Mouse (Mus musculus) CH12.LX (cell line): Measurements from ENCODE around the gene Ceacam20. TPM values are rescaled to one million over a fixed set of nuclear protein-coding genes. Genes with fewer than 3 reads are reported as not detected.

Experiments used
- DNase-seq: peaks from one replicate; pipeline ENCODE4 v3.0.0-alpha.2; 2013; ENCODE audit errors: extremely low read depth
- H3K27ac ChIP-seq: 2 replicates; pipeline ENCODE4 v1.5.1; 2012; ENCODE audit warnings: low read depth, mild to moderate bottlenecking, control low read depth, moderate library complexity; ENCODE audit not compliant: insufficient read depth
- H3K27me3 ChIP-seq: replicated peaks from 2 replicates; pipeline ENCODE3; 2012; ENCODE audit warnings: inconsistent platforms
- H3K36me3 ChIP-seq, 2 experiments: replicated peaks in 1 of 2; 2 replicates each; pipeline versions ENCODE3 to v1.6.1; 2012; ENCODE audit warnings: inconsistent platforms in 1 of 2, low read length in 1 of 2, mild to moderate bottlenecking in 1 of 2, mixed read lengths in 1 of 2, moderate library complexity in 1 of 2; ENCODE audit not compliant: control insufficient read depth in 1 of 2, insufficient read depth in 1 of 2
- H3K4me1 ChIP-seq, 2 experiments: 2 replicates each; pipeline ENCODE4 v1.6.1; 2012; ENCODE audit warnings: inconsistent platforms in 1 of 2, moderate library complexity in 1 of 2; ENCODE audit not compliant: insufficient read depth in 2 of 2, control insufficient read depth in 1 of 2
- H3K4me2 ChIP-seq: 2 replicates; pipeline ENCODE4 v1.6.1; 2012; ENCODE audit warnings: low read depth, mild to moderate bottlenecking, control low read depth; ENCODE audit not compliant: poor library complexity, insufficient read depth, severe bottlenecking
- H3K4me3 ChIP-seq, 3 experiments: fragments of 150-350 bp in 1 of 3; sonication (generic) in 1 of 3; replicated peaks in 1 of 3; 2 replicates each; pipeline versions ENCODE3 to v1.5.1; 2011 to 2012; ENCODE audit warnings: low read depth in 2 of 3, low read length in 2 of 3, mild to moderate bottlenecking in 2 of 3, moderate library complexity in 2 of 3, control low read depth in 1 of 3, improper control_type of control experiment in 1 of 3, inconsistent platforms in 1 of 3, mixed read lengths in 1 of 3; ENCODE audit not compliant: poor library complexity in 1 of 3
- H3K79me2 ChIP-seq: replicated peaks from 2 replicates; pipeline ENCODE4 v1.6.1; 2012; ENCODE audit warnings: mild to moderate bottlenecking, moderate library complexity; ENCODE audit not compliant: control insufficient read depth, poor library complexity, insufficient read depth, severe bottlenecking; ENCODE audit errors: extremely low read depth
- H3K9ac ChIP-seq: 2 replicates; pipeline ENCODE4 v1.6.1; 2012; ENCODE audit warnings: low read depth, mild to moderate bottlenecking, control low read depth, moderate library complexity; ENCODE audit not compliant: insufficient read depth
- H3K9me3 ChIP-seq: replicated peaks from 2 replicates; pipeline ENCODE3; 2012; ENCODE audit warnings: low read length, inconsistent platforms, mixed read lengths
- BHLHE40 ChIP-seq: IDR thresholded peaks from 2 replicates; pipeline ENCODE4 v1.6.1; 2011; ENCODE audit warnings: mild to moderate bottlenecking, low read depth, low read length, improper control_type of control experiment
- CHD1 ChIP-seq: IDR thresholded peaks from 2 replicates; pipeline ENCODE4 v1.6.1; 2012; ENCODE audit warnings: low read depth, low read length, improper control_type of control experiment, inconsistent platforms
- CHD2 ChIP-seq: IDR thresholded peaks from 2 replicates; pipeline ENCODE4 v1.6.1; 2011; ENCODE audit warnings: low read length, improper control_type of control experiment
- CTCF ChIP-seq, 2 experiments: IDR thresholded peaks in 1 of 2; conservative IDR thresholded peaks in 1 of 2; 2 replicates each; pipeline ENCODE4 v1.5.1; 2011 to 2012; ENCODE audit warnings: low read depth in 2 of 2, low read length in 2 of 2, improper control_type of control experiment in 1 of 2, inconsistent platforms in 1 of 2, mild to moderate bottlenecking in 1 of 2, moderate library complexity in 1 of 2
- GABPA ChIP-seq: IDR thresholded peaks from 2 replicates; pipeline ENCODE4 v1.6.1; 2012; ENCODE audit warnings: low read depth, low read length, improper control_type of control experiment, inconsistent platforms; ENCODE audit not compliant: insufficient replicate concordance
- HCFC1 ChIP-seq: IDR thresholded peaks from 2 replicates; pipeline ENCODE4 v1.6.1; 2012; ENCODE audit warnings: low read depth, mild to moderate bottlenecking, inconsistent platforms, low read length, improper control_type of control experiment
- KAT2A ChIP-seq: IDR thresholded peaks from 2 replicates; pipeline ENCODE4 v1.6.1; 2012; ENCODE audit warnings: low read length, improper control_type of control experiment, inconsistent platforms; ENCODE audit not compliant: insufficient replicate concordance
- MXI1 ChIP-seq: IDR thresholded peaks from 2 replicates; pipeline ENCODE4 v1.6.1; 2011; ENCODE audit warnings: mild to moderate bottlenecking, low read depth, low read length, improper control_type of control experiment
- NELFE ChIP-seq: IDR thresholded peaks from 2 replicates; pipeline ENCODE4 v1.6.1; 2011; ENCODE audit warnings: low read depth, low read length, improper control_type of control experiment
- NRF1 ChIP-seq: IDR thresholded peaks from 2 replicates; pipeline ENCODE4 v1.6.1; 2014; ENCODE audit warnings: low read depth, mild to moderate bottlenecking, inconsistent platforms, low read length, improper control_type of control experiment, moderate library complexity
- RAD21 ChIP-seq: IDR thresholded peaks from 2 replicates; pipeline ENCODE4 v1.6.1; 2011; ENCODE audit warnings: low read depth, mild to moderate bottlenecking, low read length, improper control_type of control experiment, moderate library complexity
- RCOR1 ChIP-seq: conservative IDR thresholded peaks from 2 replicates; pipeline ENCODE4 v1.6.1; 2012; ENCODE audit warnings: low read depth, mild to moderate bottlenecking, inconsistent platforms, low read length, improper control_type of control experiment
- SMC3 ChIP-seq: IDR thresholded peaks from 2 replicates; pipeline ENCODE4 v1.6.1; 2011; ENCODE audit warnings: low read depth, low read length, improper control_type of control experiment
- UBTF ChIP-seq: IDR thresholded peaks from 2 replicates; pipeline ENCODE4 v1.6.1; 2012; ENCODE audit warnings: low read depth, mild to moderate bottlenecking, inconsistent platforms, low read length, improper control_type of control experiment, moderate library complexity
- USF1 ChIP-seq: IDR thresholded peaks from 2 replicates; pipeline ENCODE4 v1.6.1; 2014; ENCODE audit warnings: low read depth, mild to moderate bottlenecking, inconsistent platforms, low read length, improper control_type of control experiment
- USF2 ChIP-seq: conservative IDR thresholded peaks from 2 replicates; pipeline ENCODE4 v1.6.1; 2011; ENCODE audit warnings: low read depth, low read length, improper control_type of control experiment
- ZC3H11A ChIP-seq: IDR thresholded peaks from 2 replicates; pipeline ENCODE4 v1.6.1; 2012; ENCODE audit warnings: low read depth, mild to moderate bottlenecking, inconsistent platforms, low read length, improper control_type of control experiment
- ZKSCAN1 ChIP-seq: IDR thresholded peaks from 2 replicates; pipeline ENCODE4 v1.6.1; 2012; ENCODE audit warnings: low read depth, inconsistent platforms, low read length, improper control_type of control experiment, borderline replicate concordance
- dilution Hi-C: fragments of 300-500 bp; cut with MboI; formaldehyde crosslinking; loops from 2 replicates; pipeline ENCODE4 v1.14.3; 2020; ENCODE audit warnings: low sequenced_read_pairs; ENCODE audit not compliant: extremely low pct_unique_long_range_greater_than_20kb, extremely low pct_ligation_motif_present
- in situ Hi-C: fragments of 300-500 bp; cut with MboI; formaldehyde crosslinking; loops from 3 replicates; pipeline ENCODE4 v1.14.3; 2019; ENCODE audit warnings: low sequenced_read_pairs, low pct_ligation_motif_present, low pct_unique_long_range_greater_than_20kb, mixed read lengths
- polyA plus RNA-seq: library from polyadenylated mRNA; unstranded; fragments of >175 nt; gene quantifications from 2 replicates; pipeline ENCODE4 v1.2.1, GENCODE M21; 2012; ENCODE audit warnings: low read depth; ENCODE audit not compliant: insufficient read length
- total RNA-seq, 2 experiments: library from RNA; depleted of rRNA; stranded (reverse); fragments of 300-350 nt in 1 of 2; fragments of >200 nt in 1 of 2; gene quantifications; 2 replicates each; pipeline ENCODE4 v1.2.3; 2012 to 2014

Ceacam20 gene
- total and polyA plus RNA-seq, 3 experiments, result 1.8 to 5.8 (median 4.3) TPM

DNA sequence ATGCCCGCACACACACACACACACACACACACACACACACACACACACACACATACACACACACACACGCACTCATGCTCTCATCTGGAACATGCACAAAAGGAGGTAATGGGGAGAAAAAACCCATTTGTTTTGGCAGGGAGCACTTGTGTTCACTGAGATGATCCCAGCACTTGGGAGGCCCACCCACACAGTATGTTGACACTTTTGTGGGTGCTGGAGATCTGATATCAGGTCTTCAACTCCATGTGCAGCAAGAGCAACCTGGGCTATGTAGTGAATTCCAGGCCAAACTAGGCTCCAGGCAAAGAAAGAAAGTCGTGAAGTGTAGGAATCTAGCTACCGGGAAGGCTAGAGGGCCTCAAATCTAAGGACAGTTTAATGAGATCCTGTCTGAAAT lies 9.4 kb upstream of the Ceacam20 start:
- Histone ChIP-seq H3K79me2 (no peaks in the 10 kb centered on the region), H3K27ac (no peak overlapping the region)
- no peak for TF ChIP-seq GABPA
- no peak for TF ChIP-seq HCFC1
- TF ChIP-seq MXI1, result no peak
- TF ChIP-seq, all 38 proteins: peak for 0
- DNase-seq, result no peak
- Histone ChIP-seq H3K27me3 (no peaks in the 10 kb centered on the region), H3K9me3 (no peaks in the 10 kb centered on the region), H3K4me2 (no peak overlapping the region), H3K4me3 (no peak overlapping the region), H3K9ac (no peak overlapping the region), H3K4me1 (peaks cover 0 to 12% of the 10 kb centered on the region in 2 experiments; a peak in 1 of 4 replicates), H3K36me3 (no peaks in the 10 kb centered on the region)
- in situ Hi-C loops (loop anchor here (5.0 kb wide), 1 partner anchor 44 kb away; no protein-coding TSS in a partner anchor), dilution Hi-C loops (no loop called here)

GRCm38 (mm10) chr7:19956341-19956781 lies 8.9 kb upstream of the Ceacam20 start:
- Histone ChIP-seq H3K4me3 (no peak overlapping the region), H3K4me2 (0 out of 2 replicates have a peak overlapping the region, but pooled peaks have one; percentile 42)
- TF ChIP-seq CHD2 (no peak), ZKSCAN1 (no peak), CHD1 (no peak), BHLHE40 (peak; percentile 83), KAT2A (no peak), NRF1 (no peak), UBTF (no peak), RAD21 (peak; percentile 88), CTCF (conservative IDR thresholded peaks at IDR 0.05 in 1 of 2, IDR thresholded peaks at IDR 0.05 in 1 of 2; ENCODE audit: low read depth in 2 of 2, low read length in 2 of 2) (peak; percentile 73 to 97), USF2 (no peak), RCOR1 (no peak), USF1 (no peak), NELFE (no peak; the same call in 1 of the 2 replicates), ZC3H11A (no peak), SMC3 (peak; percentile 80), MXI1 (no peak)

More at GRCm38 (mm10) chr7:19956341-19956781, 8.9 kb upstream of the Ceacam20 start:
- H3K9me3 ChIP-seq, result no peaks in the 10 kb centered on the region
- DNase-seq, result peak; percentile 83
- H3K27ac ChIP-seq, result no peak overlapping the region
- in situ Hi-C loops (loop anchor here (5.0 kb wide), 1 partner anchor 44 kb away; no protein-coding TSS in a partner anchor), dilution Hi-C loops (no loop called here)
- H3K9ac ChIP-seq, result no peak overlapping the region
- peaks cover 0 to 12% of the 10 kb centered on the region in 2 experiments; a peak in 1 of 4 replicates for H3K4me1 ChIP-seq
- no peaks in the 10 kb centered on the region for H3K36me3 ChIP-seq
- no peaks in the 10 kb centered on the region for H3K79me2 ChIP-seq
- H3K27me3 ChIP-seq, result peaks cover 4% of the 10 kb centered on the region
